Mouse (Mus musculus) layer of hippocampus, postnatal 14 days (tissue): ENCODE measurements at regions not wholly inside any gene's neighbourhood (a gene's known extent, or its start where the extent isn't known, plus 50 kb on each side); places are given as distances from the start of the nearest gene placed in this dataset.

Experiments
- DNase-seq, 2 experiments: peaks; one replicate each; pipeline ENCODE4 v3.0.0; 2021 to 2022; ENCODE audit warnings: low spot score in 2 of 2, mixed read lengths in 1 of 2

GRCm38 (mm10) chr10:114852688-114853087 lies 50.6 kb upstream of the Trhde start:
- DNase-seq, result no peak
